Mouse (Mus musculus) stomach, embryonic 16.5 days (tissue): ENCODE results near the gene Atp8b3. TPM values are rescaled to one million over a fixed set of nuclear protein-coding genes. Genes with fewer than 3 reads are reported as not detected.

Experiments
- ATAC-seq: fragments of 200-750 bp; cut with Nextera tagmentation; 2 replicates; pipeline ENCODE4 v1.8.0; 2017; ENCODE audit warnings: moderate number of reproducible peaks, moderate TSS enrichment; ENCODE audit not compliant: insufficient read depth, low FRiP score
- H3K27ac ChIP-seq: fragments of 300-500 bp; sonication (generic); 2 replicates; pipeline ENCODE4 v1.5.1; 2014; ENCODE audit warnings: low read length
- H3K27me3 ChIP-seq: fragments of 300-500 bp; sonication (generic); 2 replicates; pipeline ENCODE4 v1.6.1; 2014; ENCODE audit warnings: low read length, control low read depth, mixed read lengths; ENCODE audit not compliant: control insufficient read depth, insufficient read depth
- H3K36me3 ChIP-seq: fragments of 300-500 bp; sonication (generic); 2 replicates; pipeline ENCODE4 v1.6.1; 2014; ENCODE audit warnings: low read length; ENCODE audit not compliant: control insufficient read depth, insufficient read depth
- H3K4me1 ChIP-seq: fragments of 300-500 bp; sonication (generic); 2 replicates; pipeline ENCODE4 v1.6.1; 2014; ENCODE audit warnings: low read length, control low read depth, mixed read lengths; ENCODE audit not compliant: control insufficient read depth, insufficient read depth
- H3K4me2 ChIP-seq: fragments of 300-500 bp; sonication (generic); 2 replicates; pipeline ENCODE4 v1.6.1; 2014; ENCODE audit warnings: low read depth, low read length, mixed read lengths
- H3K4me3 ChIP-seq: fragments of 300-500 bp; sonication (generic); replicated peaks from 2 replicates; pipeline ENCODE4 v1.5.1; 2014; ENCODE audit warnings: mild to moderate bottlenecking, low read length
- H3K9ac ChIP-seq: fragments of 300-500 bp; sonication (generic); 2 replicates; pipeline ENCODE4 v1.6.1; 2014; ENCODE audit warnings: low read length
- H3K9me3 ChIP-seq: fragments of 300-500 bp; sonication (generic); replicated peaks from 2 replicates; pipeline ENCODE4 v1.6.1; 2016; ENCODE audit warnings: low read length, control low read depth; ENCODE audit not compliant: control insufficient read depth
- WGBS: fragments of 180-500 bp; shearing (Covaris S2); extraction: QIAGEN DNeasy Blood & Tissue Kit; methylation state at CpG from one replicate; pipeline ENCODE4 v1.1.7; 2014; 5-methylcytosine and 5-hydroxymethylcytosine counted together
- polyA plus RNA-seq: library from polyadenylated mRNA; unstranded; fragments of >200 nt; fragmentation: Nextera tagmentation; extraction: Ambion mirVana; gene quantifications from 2 replicates; pipeline ENCODE4 v1.2.1, GENCODE M21; 2015

The Atp8b3 gene
- polyA plus RNA-seq, 1 experiment from 2014 or later = 0.21 TPM

DNA sequence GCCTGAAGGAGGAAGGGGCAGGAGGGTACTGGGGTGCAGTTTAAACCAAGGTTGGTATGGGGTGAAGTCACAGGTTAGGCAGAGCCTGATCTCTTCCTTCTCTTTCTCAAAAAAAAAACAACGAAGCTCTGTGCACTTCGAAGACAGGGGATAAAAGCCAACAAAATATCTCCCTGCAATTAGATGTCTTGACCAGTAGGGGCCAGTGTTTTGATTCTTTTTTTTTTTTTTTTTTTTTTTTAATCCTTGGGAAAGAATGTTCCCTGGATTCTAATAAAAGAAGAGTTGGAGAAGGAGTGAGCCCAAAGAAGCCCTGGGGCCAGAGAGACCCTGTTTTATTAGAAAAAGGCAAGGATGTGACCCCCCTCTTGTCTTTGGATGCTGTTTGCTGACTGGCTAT is 19.6 kb downstream of the Atp8b3 start:
- ATAC-seq = no peak
- 68% methylated on average over 2 of the region's 2 CpGs for WGBS

DNA sequence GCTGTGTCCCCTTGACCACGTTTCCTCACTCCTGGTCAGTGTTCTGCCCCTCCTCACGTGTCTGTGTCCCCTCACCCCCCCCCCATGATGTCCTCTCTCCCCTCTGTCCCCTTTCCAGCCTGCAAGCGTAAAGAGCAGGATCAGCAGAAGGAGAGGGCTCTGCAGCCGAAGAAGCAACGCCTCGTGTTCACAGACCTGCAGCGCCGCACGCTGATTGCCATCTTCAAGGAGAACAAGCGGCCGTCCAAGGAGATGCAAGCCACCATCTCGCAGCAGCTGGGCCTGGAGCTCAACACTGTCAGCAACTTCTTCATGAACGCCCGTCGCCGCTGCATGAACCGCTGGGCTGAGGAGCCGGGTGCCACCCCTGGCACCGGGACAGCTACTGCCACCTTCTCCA is 25.2 kb downstream of the Atp8b3 start:
- Histone ChIP-seq H3K4me2 (no peak overlapping the region), H3K27ac (no peak overlapping the region), H3K36me3 (no peaks in the 10 kb centered on the region), H3K4me1 (0 out of 2 replicates have a peak, but pooled peaks cover 4% of the 10 kb centered on the region), H3K4me3 (no peak overlapping the region), H3K27me3 (peaks cover 21% of the 10 kb centered on the region), H3K9me3 (no peaks in the 10 kb centered on the region), H3K9ac (no peak overlapping the region)
- 21% methylated on average over 19 of the region's 19 CpGs for WGBS
- ATAC-seq = no peak

More for the DNA sequence above, 19.6 kb downstream of the Atp8b3 start:
- no peak overlapping the region for H3K4me3 ChIP-seq
- H3K36me3 ChIP-seq = no peaks in the 10 kb centered on the region
- no peaks in the 10 kb centered on the region for H3K4me1 ChIP-seq
- no peak overlapping the region for H3K4me2 ChIP-seq
- H3K27me3 ChIP-seq = peaks cover 8% of the 10 kb centered on the region
- no peak overlapping the region for H3K27ac ChIP-seq
- 0 out of 2 replicates have a peak, but pooled peaks cover 5% of the 10 kb centered on the region for H3K9me3 ChIP-seq
- H3K9ac ChIP-seq = no peak overlapping the region

DNA sequence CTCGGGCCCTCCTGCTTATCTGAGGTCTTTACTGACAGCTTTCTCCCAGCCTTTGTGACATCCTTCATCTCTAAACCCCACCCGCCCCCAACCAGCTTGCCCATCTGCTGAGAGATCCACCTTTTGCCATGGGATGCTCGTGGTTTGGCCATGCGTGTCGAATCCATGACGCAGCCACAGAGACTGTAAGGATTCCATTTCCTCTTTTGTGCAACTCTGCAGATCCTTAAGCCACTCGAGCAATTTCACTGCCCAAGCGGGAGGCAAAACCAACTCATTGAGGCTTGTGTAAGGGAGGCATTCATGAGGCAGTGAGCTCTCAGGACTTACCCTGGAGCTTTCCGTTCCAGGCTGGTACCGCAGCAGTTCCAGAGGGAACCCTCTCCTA is 28.7 kb downstream of the Atp8b3 start:
- H3K27me3 ChIP-seq = peaks cover 41% of the 10 kb centered on the region
- H3K9ac ChIP-seq = no peak overlapping the region; the same call in 1 of the 2 replicates
- no peak overlapping the region for H3K27ac ChIP-seq
- 57% methylated on average over 10 of the region's 10 CpGs for WGBS
- H3K9me3 ChIP-seq = no peaks in the 10 kb centered on the region
- H3K36me3 ChIP-seq = no peaks in the 10 kb centered on the region
- H3K4me1 ChIP-seq = 0 out of 2 replicates have a peak, but pooled peaks cover 4% of the 10 kb centered on the region
- no peak overlapping the region for H3K4me3 ChIP-seq
- ATAC-seq = no peak
- H3K4me2 ChIP-seq = no peak overlapping the region

DNA sequence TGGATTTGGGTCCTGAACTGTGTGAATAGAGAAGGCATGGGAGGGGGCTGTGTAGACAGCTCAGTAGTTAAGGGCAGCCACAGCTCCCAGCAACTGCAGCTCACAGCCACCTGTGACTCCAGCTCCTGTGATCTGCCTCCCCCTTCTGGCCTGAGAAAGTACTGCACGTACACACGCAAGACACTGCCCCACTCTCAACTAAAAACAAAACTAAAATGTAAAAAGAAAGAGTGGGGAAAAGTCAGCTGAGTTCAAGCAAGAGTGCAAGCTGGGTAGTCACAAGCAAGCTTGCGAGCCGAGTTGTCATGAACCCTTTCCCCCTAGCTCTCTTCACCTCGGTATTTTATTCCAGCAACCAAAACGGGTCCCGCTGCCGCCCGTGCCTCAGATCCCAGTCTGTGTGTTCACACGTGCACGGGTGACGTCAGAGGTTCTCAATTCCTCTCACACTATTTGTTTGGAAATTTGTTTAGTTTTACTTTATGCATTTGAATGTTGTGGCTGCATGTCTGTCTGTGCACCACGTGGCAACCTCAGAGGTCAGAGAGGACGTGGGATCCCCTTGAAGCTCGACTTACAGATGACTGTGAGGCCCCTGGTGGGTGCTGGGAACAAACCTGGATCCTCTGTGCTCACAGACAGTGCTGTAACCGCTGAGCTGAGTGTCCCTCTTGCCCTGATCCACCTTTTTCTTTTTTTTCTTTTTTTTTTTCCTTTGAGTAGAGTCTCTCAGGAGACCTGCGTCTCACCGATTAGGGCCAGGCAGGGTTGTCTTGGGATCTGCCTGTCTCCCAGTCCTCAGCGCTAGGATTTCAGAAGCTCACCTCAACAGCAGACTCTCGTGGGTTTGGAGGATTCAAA is 29.3 kb downstream of the Atp8b3 start:
- peak overlapping the region; percentile 48 for H3K4me3 ChIP-seq
- peak overlapping the region; percentile 78 for H3K4me2 ChIP-seq

DNA sequence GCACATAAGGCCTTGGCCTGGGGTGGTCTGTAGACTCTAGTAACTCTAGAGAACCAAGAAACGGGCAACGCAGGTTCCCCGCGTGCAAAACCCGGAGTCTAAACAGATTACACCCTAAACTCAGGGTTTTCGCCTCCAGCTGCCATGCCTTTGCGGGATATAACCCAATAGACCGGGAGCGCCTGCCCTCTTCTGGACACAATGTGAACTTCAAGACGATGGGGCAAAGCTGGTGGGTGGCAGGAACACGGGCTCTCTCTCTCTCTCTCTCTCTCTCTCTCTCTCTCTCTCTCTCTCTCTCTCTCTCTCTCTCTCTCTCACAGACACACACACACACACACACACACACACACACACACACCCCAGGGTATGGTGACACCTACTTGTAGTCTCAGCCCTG is 32.7 kb downstream of the Atp8b3 start:
- Histone ChIP-seq H3K4me2 (no peak overlapping the region), H3K4me1 (0 out of 2 replicates have a peak, but pooled peaks cover 4% of the 10 kb centered on the region), H3K9me3 (no peaks in the 10 kb centered on the region), H3K27me3 (peaks cover 61% of the 10 kb centered on the region), H3K27ac (no peak overlapping the region), H3K4me3 (no peak overlapping the region), H3K9ac (no peak overlapping the region), H3K36me3 (no peaks in the 10 kb centered on the region)
- WGBS = 1% methylated on average over 11 of the region's 11 CpGs
- no peak for ATAC-seq

More for the DNA sequence above, 29.3 kb downstream of the Atp8b3 start:
- peak overlapping the region; percentile 64 for H3K9ac ChIP-seq
- no peaks in the 10 kb centered on the region for H3K36me3 ChIP-seq
- no peaks in the 10 kb centered on the region for H3K9me3 ChIP-seq
- peak; percentile 39; the same call in 1 of the 2 replicates for ATAC-seq
- H3K4me1 ChIP-seq = 0 out of 2 replicates have a peak, but pooled peaks cover 4% of the 10 kb centered on the region
- WGBS = 9% methylated on average over 20 of the region's 20 CpGs
- no peak overlapping the region for H3K27ac ChIP-seq
- peaks cover 41% of the 10 kb centered on the region for H3K27me3 ChIP-seq

DNA sequence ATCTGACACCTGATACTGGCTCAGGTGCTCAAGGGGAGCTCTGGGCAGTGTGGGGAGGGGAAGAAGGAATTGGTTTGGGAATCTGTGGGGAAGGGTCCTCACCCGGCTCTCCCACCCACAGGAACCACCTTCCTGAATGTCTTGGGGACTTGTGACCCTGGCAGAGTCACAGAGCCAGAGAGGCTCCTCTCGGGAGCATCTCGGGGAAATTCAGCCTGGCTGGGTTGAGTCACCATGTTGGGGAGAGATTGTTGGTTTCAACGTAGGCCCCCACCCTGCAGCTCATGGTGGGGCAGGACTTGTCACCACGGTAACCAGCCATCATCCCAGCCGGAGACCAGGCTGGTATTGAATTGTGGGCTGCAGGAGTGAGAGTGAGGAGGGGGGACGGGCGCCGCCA is 34.2 kb downstream of the Atp8b3 start:
- H3K4me2 ChIP-seq = no peak overlapping the region
- 0 out of 2 replicates have a peak, but pooled peaks cover 2% of the 10 kb centered on the region for H3K4me1 ChIP-seq
- H3K36me3 ChIP-seq = no peaks in the 10 kb centered on the region
- ATAC-seq = no peak
- no peak overlapping the region for H3K27ac ChIP-seq
- H3K27me3 ChIP-seq = peaks cover 68% of the 10 kb centered on the region
- no peaks in the 10 kb centered on the region for H3K9me3 ChIP-seq
- WGBS = 6% methylated on average over 9 of the region's 9 CpGs
- no peak overlapping the region for H3K4me3 ChIP-seq
- no peak overlapping the region for H3K9ac ChIP-seq

DNA sequence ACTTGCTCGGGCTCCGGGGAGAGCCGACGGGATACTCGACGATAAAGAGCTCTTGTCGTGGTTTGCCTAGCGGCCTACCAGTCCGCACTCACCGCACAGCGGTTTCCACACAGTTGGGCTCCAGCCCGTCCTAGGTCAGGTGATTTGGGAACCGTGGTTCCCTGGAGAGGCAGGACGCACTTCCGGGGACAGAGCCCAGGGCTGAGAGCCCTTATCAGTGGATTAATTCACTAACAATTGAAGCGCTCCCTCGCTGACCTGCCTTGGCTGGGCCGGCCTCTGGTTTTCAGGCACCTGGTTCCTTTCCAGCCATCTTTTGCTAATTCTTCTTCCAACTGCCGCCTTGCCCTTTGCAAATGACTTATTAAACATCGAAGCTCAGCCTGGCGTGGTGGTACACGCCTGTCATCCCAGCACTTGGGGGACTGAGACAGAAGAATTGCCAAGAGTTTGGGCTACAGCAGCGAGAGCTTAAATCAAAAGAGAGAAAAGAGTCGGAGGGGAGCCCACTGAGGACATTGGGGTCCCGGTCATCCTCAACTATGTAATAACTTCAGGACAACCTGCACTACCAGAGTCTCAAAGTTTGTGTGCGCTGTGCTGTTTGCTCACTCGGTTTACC is 35.2 kb downstream of the Atp8b3 start:
- Histone ChIP-seq H3K9ac (peak overlapping the region; percentile 2), H3K4me3 (no peak overlapping the region), H3K27ac (no peak overlapping the region), H3K36me3 (no peaks in the 10 kb centered on the region), H3K9me3 (no peaks in the 10 kb centered on the region), H3K4me2 (no peak overlapping the region), H3K27me3 (peaks cover 77% of the 10 kb centered on the region), H3K4me1 (no peaks in the 10 kb centered on the region)
- WGBS = 4% methylated on average over 27 of the region's 27 CpGs
- ATAC-seq = peak; percentile 78; the same call in 1 of the 2 replicates

DNA sequence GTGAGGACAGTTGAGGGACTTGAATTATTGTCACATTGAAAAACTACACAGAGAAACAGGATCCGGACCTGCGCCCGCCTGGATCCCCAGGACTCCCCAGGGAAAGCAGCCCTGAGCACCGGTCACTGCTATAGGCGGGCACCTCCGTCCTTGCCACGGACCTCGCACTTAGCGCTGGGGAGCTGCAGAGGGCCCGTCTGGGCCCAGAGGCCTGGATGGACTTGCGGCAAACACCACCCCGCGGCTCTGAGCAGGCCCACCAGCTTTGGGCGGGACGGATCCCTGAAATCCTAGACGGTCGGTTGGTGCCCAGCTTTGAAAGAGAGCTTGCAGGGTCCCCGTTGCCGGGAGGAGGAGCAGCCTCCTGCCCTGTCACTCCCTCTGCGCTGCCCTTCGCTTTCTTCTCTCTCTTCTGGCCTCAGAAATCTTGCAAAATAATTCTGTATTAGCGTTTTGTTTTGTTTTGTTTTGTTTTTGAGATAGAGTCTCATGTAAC is 36.1 kb downstream of the Atp8b3 start:
- no peak for ATAC-seq

DNA sequence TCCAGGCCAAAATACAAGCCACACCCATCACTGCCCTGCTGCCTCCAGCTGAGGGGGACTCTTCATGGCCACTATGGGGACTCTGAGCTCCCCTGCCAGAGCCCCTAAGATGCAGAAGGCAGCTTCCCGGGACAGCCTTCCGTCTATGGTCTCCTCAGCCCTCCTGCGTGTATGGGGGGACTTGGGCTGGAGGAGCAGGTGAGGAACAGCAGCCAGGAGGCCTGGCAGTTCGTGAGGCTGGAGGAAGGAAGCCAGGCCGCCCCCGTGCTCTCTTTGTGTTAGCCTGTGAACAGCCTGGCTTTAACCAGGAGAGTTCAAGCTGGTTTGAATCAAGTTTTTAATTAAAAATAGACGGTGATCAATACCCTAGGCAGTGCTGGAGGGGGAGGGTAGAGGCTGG is 36.6 kb downstream of the Atp8b3 start:
- no peak for ATAC-seq
- Histone ChIP-seq H3K36me3 (no peaks in the 10 kb centered on the region), H3K4me3 (no peak overlapping the region), H3K4me2 (no peak overlapping the region), H3K9me3 (no peaks in the 10 kb centered on the region), H3K27me3 (peaks cover 82% of the 10 kb centered on the region), H3K9ac (no peak overlapping the region), H3K4me1 (no peaks in the 10 kb centered on the region), H3K27ac (no peak overlapping the region)
- 7% methylated on average over 7 of the region's 7 CpGs for WGBS

More for the DNA sequence above, 36.1 kb downstream of the Atp8b3 start:
- Histone ChIP-seq H3K36me3 (no peaks in the 10 kb centered on the region), H3K9ac (no peak overlapping the region), H3K4me1 (no peaks in the 10 kb centered on the region), H3K9me3 (no peaks in the 10 kb centered on the region), H3K4me2 (no peak overlapping the region), H3K4me3 (no peak overlapping the region), H3K27me3 (peaks cover 82% of the 10 kb centered on the region), H3K27ac (no peak overlapping the region)
- 17% methylated on average over 22 of the region's 22 CpGs for WGBS
